Comparison of ENCODE assay signal across 31 mouse cellular contexts in genomic region chr8:53623425-53623824, GRCm38 (mm10). TPM values are rescaled to one million over a fixed set of nuclear protein-coding genes. Genes with fewer than 3 reads are reported as not detected.
"Had no signal": no experiment of that assay in that cellular context is flagged by ENCODE, and none has a peak within 500 bp of the region (broad histone marks: within the 10 kb centered on the region; RNA-seq: fewer than 3 reads in every experiment).

No protein-coding gene starts in this region.

- H3K36me3 ChIP-seq: limb, embryonic 12.5 days; limb, embryonic 13.5 days; limb, embryonic 15.5 days; lung, embryonic 15.5 days; midbrain, embryonic 12.5 days had no signal

- H3K4me3 ChIP-seq: left cerebral cortex, adult 2 months; limb, embryonic 10.5 days; limb, embryonic 12.5 days; limb, embryonic 13.5 days; limb, embryonic 15.5 days; liver, embryonic 12.5 days; liver, embryonic 13.5 days; liver, embryonic 15.5 days; lung, embryonic 15.5 days; megakaryocyte, embryonic 14.5 days; midbrain, embryonic 10.5 days; midbrain, embryonic 12.5 days; midbrain, embryonic 13.5 days; myocyte had no signal

- H3K9me3 ChIP-seq: limb, embryonic 10.5 days; limb, embryonic 12.5 days; limb, embryonic 13.5 days; limb, embryonic 15.5 days; liver, embryonic 12.5 days; liver, embryonic 13.5 days; liver, embryonic 15.5 days had no signal

- DNase-seq: left cerebral cortex, postnatal 4 days; liver; liver, embryonic 13.5 days; liver, postnatal 0 days; lung, adult 18-20 months; lung, adult 2 months; lung, embryonic 14.5 days; lung, postnatal 10 days; lung, postnatal 14 days; lung, postnatal 36 days; lung, postnatal 4 days; midbrain, embryonic 14.5 days had no signal

- H3K27ac ChIP-seq: left cerebral cortex, adult 2 months; limb, embryonic 10.5 days; limb, embryonic 12.5 days; limb, embryonic 13.5 days; limb, embryonic 15.5 days; liver, embryonic 12.5 days; liver, embryonic 13.5 days; liver, embryonic 14.5 days; liver, embryonic 15.5 days; lung, embryonic 15.5 days; macrophage; midbrain, embryonic 10.5 days; midbrain, embryonic 12.5 days; midbrain, embryonic 13.5 days had no signal

- H3K9ac ChIP-seq: limb, embryonic 12.5 days; limb, embryonic 13.5 days; limb, embryonic 15.5 days; liver, embryonic 12.5 days; liver, embryonic 13.5 days; liver, embryonic 14.5 days; liver, embryonic 15.5 days; liver, postnatal 0 days; lung, embryonic 14.5 days; lung, embryonic 15.5 days; midbrain, embryonic 12.5 days; midbrain, embryonic 13.5 days had no signal

- ATAC-seq: liver, embryonic 12.5 days; liver, postnatal 0 days; lung, postnatal 0 days; midbrain, embryonic 13.5 days; midbrain, embryonic 16.5 days had no signal

- H3K27me3 ChIP-seq: limb, embryonic 12.5 days; limb, embryonic 13.5 days; limb, embryonic 15.5 days; liver, embryonic 12.5 days; liver, embryonic 13.5 days; liver, embryonic 15.5 days; lung, embryonic 15.5 days; megakaryocyte, embryonic 14.5 days; midbrain, embryonic 12.5 days; midbrain, embryonic 13.5 days had no signal

- H3K4me2 ChIP-seq: limb, embryonic 12.5 days; limb, embryonic 13.5 days; limb, embryonic 15.5 days; liver, embryonic 11.5 days; liver, embryonic 12.5 days; liver, embryonic 13.5 days; liver, embryonic 15.5 days; lung, embryonic 14.5 days; lung, embryonic 15.5 days; midbrain, embryonic 12.5 days; midbrain, embryonic 13.5 days had no signal

- H3K4me1 ChIP-seq: limb, embryonic 10.5 days; limb, embryonic 12.5 days; limb, embryonic 13.5 days; limb, embryonic 15.5 days; liver, embryonic 12.5 days; liver, embryonic 13.5 days; liver, embryonic 15.5 days; lung, embryonic 15.5 days; megakaryocyte, embryonic 14.5 days; midbrain, embryonic 10.5 days; midbrain, embryonic 12.5 days; midbrain, embryonic 13.5 days had no signal

RNA-seq across cellular contexts. Expression of gene Neil3, which starts 15.4 kb away (rescaled TPM):
- polyA plus RNA-seq: liver, adult 2 months had no signal
